Mouse (Mus musculus): ENCODE measurements around the gene Taf15.
"Not testable (repeated sequence)": the region's sequence is repeated elsewhere in the genome, so short reads cannot be mapped to it uniquely, and the experiment has no call there.

Gene Taf15

DNA sequence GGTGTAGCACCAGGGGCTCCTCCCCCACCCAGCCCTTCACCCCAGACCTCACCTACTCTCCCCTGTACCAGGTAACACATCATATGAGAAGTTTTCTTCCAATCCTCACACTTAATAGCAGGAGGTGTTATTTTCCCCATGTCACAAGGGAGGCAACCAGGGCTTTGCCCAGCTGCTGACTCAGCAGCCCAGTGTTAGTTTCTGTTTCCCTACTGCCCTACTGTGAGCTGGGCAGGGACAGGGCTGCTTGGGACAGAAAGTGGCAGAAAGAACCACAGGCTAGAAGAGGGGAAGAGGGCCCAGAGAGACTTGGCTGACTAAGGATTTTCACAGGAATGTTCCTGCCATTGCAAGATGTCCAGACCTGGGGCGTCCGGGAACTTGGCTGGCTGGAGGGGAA is 68.0 kb downstream of the Taf15 start:
- no peak for DNase-seq

DNA sequence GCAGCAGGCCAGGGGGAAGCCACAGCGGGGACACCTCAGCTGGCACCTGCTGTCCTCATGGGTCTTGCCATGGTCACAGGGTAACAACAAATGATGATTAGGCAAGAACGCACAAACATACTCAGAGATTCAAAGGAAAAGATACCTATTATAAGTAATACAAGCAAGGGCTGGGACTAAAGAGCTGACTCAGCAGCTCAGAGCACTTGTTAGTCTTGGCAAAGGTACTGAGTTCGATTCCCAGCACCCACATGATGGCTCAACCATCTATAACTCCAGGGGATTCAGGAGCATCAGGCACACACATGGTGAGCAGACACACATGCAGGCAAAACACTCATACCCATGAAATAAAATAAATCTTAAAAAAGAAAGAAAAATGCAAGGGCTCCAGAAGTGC is 68.5 kb downstream of the Taf15 start:
- DNase-seq: no peak

DNA sequence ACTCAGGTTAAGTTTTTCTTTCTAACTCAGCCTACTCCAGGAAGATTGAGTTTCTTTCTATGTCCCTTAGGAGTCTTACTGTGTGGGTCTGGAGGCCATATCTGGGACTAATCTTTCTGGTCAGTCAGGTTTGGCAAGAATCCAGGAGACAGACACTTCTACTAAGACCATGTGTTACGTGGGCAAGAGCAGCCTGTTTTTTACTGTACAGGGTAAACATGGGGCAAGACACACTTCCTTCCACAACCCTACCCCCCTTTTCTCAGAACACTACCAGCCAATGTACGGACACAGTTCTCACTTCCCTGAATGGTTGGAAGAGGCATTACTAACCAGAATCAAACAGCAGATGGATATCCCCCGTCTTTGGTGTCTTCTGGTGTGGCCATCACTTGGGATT is 71.3 kb downstream of the Taf15 start:
- no peak for DNase-seq

DNA sequence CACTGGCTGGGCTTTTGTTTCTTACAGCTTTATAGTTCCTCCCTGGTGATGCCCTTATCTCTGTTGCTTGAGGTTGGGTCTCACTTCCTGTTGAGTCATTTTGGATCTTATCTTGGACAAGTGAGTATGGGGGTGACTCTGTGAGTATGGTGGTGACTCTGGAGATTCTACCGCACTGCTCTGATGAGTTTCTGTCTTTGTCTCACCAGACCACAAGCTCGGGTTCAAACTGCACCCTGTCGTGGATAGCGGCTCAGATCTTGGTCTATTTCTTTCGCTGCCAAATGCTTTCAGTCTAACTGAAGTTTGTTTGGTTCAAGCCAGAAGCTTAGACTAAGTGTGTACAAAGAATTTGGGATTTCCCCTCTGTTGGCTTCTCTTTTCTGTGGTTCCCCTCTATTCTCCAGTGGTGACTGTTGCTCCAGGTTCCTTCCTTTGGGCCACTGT is 77.3 kb downstream of the Taf15 start:
- no peak for DNase-seq

DNA sequence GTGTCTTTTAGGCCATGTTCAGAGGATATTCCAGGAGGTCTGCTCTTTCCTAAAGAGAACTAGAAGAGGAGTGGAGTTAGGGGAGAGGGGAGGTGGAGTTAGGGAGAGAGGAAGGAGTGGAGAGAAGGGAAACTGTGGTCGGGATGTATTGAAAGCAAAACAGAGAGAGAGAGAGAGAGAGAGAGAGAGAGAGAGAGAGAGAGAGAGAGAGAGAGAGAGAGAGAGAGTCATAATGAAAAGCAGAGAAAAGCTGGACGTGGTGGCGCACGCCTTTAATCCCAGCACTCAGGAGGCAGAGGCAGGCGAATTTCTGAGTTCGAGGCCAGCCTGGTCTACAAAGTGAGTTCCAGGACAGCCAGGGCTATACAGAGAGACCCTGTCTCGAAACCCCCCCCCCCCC is 78.2 kb downstream of the Taf15 start:
- not testable (repeated sequence) for DNase-seq

DNA sequence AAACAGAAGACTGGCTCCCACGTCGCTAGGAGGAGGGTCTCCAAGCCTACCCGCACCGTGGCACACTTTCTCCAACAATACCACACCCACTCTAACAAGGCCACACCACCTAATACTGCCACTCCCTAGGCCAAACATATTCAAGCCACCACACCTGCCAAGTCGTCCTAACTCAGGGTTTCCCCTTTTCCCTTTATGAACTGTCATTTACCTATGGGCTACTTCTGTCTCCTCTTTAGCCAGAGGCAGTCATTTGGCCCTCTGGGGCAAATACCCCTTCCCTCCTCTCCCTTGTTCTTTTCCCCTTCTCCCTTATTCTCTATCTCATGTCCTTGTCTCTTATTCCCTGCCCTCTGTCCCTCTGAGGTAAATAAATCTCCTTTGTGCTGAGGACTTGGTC is 78.8 kb downstream of the Taf15 start:
- no peak for DNase-seq

All from right cerebral cortex, postnatal 4 days (tissue).